Mouse (Mus musculus): ENCODE results near the gene Gltpd2.

- TF ChIP-seq EP300 (IDR thresholded peaks at IDR 0.05; ENCODE audit: insufficient read depth, low read depth, low read length) (no peak), CTCF (IDR thresholded peaks at IDR 0.05) (no peak)
These were observed 29.3 kb upstream of the Gltpd2 start for GRCm38 (mm10) chr11:70489684-70490083.

Data from heart, adult 2 months (tissue).